Mouse (Mus musculus): ENCODE data around the gene Xylt1.

Gene Xylt1

GRCm38 (mm10) chr7:117563939-117564499, 183.2 kb downstream of the Xylt1 start:
- DNase-seq (ENCODE audit: low spot score in 2 of 2), result no peak

GRCm38 (mm10) chr7:117564627-117565026, 183.8 kb downstream of the Xylt1 start:
- no peak for DNase-seq (ENCODE audit: low spot score in 2 of 2)

GRCm38 (mm10) chr7:117566115-117566514, 185.3 kb downstream of the Xylt1 start:
- no peak for DNase-seq (ENCODE audit: low spot score in 2 of 2)

GRCm38 (mm10) chr7:117566833-117567232, 186.1 kb downstream of the Xylt1 start:
- no peak for DNase-seq (ENCODE audit: low spot score in 2 of 2)

- DNase-seq (ENCODE audit: low spot score in 2 of 2), result no peak
These were observed 186.5 kb downstream of the Xylt1 start for GRCm38 (mm10) chr7:117567252-117567651.

- DNase-seq (ENCODE audit: low spot score in 2 of 2), result no peak
These were observed 187.0 kb downstream of the Xylt1 start for GRCm38 (mm10) chr7:117567653-117568340.

- no peak for DNase-seq (ENCODE audit: low spot score in 2 of 2)
These were observed 190.4 kb downstream of the Xylt1 start for GRCm38 (mm10) chr7:117571131-117571530.

- no peak for DNase-seq (ENCODE audit: low spot score in 2 of 2)
These were observed 190.9 kb downstream of the Xylt1 start for GRCm38 (mm10) chr7:117571713-117572112.

GRCm38 (mm10) chr7:117573170-117573569, 192.4 kb downstream of the Xylt1 start:
- no peak for DNase-seq (ENCODE audit: low spot score in 2 of 2)

- DNase-seq (ENCODE audit: low spot score in 2 of 2), result no peak
These were observed 194.6 kb downstream of the Xylt1 start for GRCm38 (mm10) chr7:117575417-117575816.

- no peak for DNase-seq (ENCODE audit: low spot score in 2 of 2)
These were observed 196.3 kb downstream of the Xylt1 start for GRCm38 (mm10) chr7:117577035-117577434.

- no peak for DNase-seq (ENCODE audit: low spot score in 2 of 2)
These were observed 204.4 kb downstream of the Xylt1 start for GRCm38 (mm10) chr7:117585164-117585563.

- no peak for DNase-seq (ENCODE audit: low spot score in 2 of 2)
These were observed 206.0 kb downstream of the Xylt1 start for GRCm38 (mm10) chr7:117586811-117587210.

GRCm38 (mm10) chr7:117587234-117587929, 206.6 kb downstream of the Xylt1 start:
- DNase-seq (ENCODE audit: low spot score in 2 of 2), result no peak

- no peak for DNase-seq (ENCODE audit: low spot score in 2 of 2)
These were observed 207.6 kb downstream of the Xylt1 start for GRCm38 (mm10) chr7:117588426-117588825.

- no peak for DNase-seq (ENCODE audit: low spot score in 2 of 2)
These were observed 208.6 kb downstream of the Xylt1 start for GRCm38 (mm10) chr7:117589359-117589758.

- no peak for DNase-seq (ENCODE audit: low spot score in 2 of 2)
These were observed 209.0 kb downstream of the Xylt1 start for GRCm38 (mm10) chr7:117589820-117590219.

- no peak for DNase-seq (ENCODE audit: low spot score in 2 of 2)
These were observed 213.4 kb downstream of the Xylt1 start for GRCm38 (mm10) chr7:117594191-117594590.

- no peak for DNase-seq (ENCODE audit: low spot score in 2 of 2)
These were observed 214.4 kb downstream of the Xylt1 start for GRCm38 (mm10) chr7:117595029-117595695.

- DNase-seq (ENCODE audit: low spot score in 2 of 2), result no peak
These were observed 219.7 kb downstream of the Xylt1 start for GRCm38 (mm10) chr7:117600443-117600842.

GRCm38 (mm10) chr7:117610439-117610838, 229.7 kb downstream of the Xylt1 start:
- no peak for DNase-seq (ENCODE audit: low spot score in 2 of 2)

GRCm38 (mm10) chr7:117612788-117613473, 232.2 kb downstream of the Xylt1 start:
- DNase-seq (ENCODE audit: low spot score in 2 of 2), result no peak

All from cerebellum, postnatal 4 days (tissue).